14 mouse cellular contexts compared by ENCODE assay signal in genomic region chr17:66958766-66959165, GRCm38 (mm10).
DNase-seq lines count a peak whose midpoint lies in the region.
"Had no signal": no experiment of that assay in that cellular context is flagged by ENCODE, and none has a peak within 500 bp of the region (broad histone marks: within the 10 kb centered on the region; RNA-seq: fewer than 3 reads in every experiment).

No protein-coding gene starts in this region.

- DNase-seq in adrenal gland, adult (ENCODE audit: inconsistent age in 2 of 2, low spot score in 1 of 2): peak; percentile 75 to 81
- DNase-seq in adrenal gland, adult 18-20 months (ENCODE audit: low spot score in 2 of 2): no peak
- DNase-seq in ovary, adult 18-20 months (ENCODE audit: low spot score): peak; percentile 25
- no peak for DNase-seq in ovary, postnatal 36 days (ENCODE audit: low spot score)
- peak; percentile 37 for DNase-seq in adrenal gland, postnatal 14 days
- peak; percentile 56 to 72 for DNase-seq in adrenal gland, postnatal 36 days
- DNase-seq in cerebellum, adult 11 months: no peak
- no peak for DNase-seq in kidney, postnatal 36 days
- DNase-seq: cerebellum, adult 18-20 months; cerebellum, adult 8-10 months; cerebellum, adult 9-11 months; cerebellum, postnatal 14 days; cerebellum, postnatal 36 days; embryo, embryonic 11 days had no signal

Comparison
In these comparisons a context has a peak if more than half of its experiments do, and no peak if none do; other contexts are left out.
1. DNase-seq: peak in adrenal gland, adult (2 of 2), ovary, adult 18-20 months (single experiment), adrenal gland, postnatal 14 days (single experiment) and adrenal gland, postnatal 36 days (2 of 2); none in adrenal gland, adult 18-20 months (0 of 2), ovary, postnatal 36 days (single experiment), cerebellum, adult 11 months (single experiment) and kidney, postnatal 36 days (0 of 2).